Mouse (Mus musculus): ENCODE results near the gene Tex9. TPM values are rescaled to one million over a fixed set of nuclear protein-coding genes. Genes with fewer than 3 reads are reported as not detected.

Gene Tex9
- polyA plus RNA-seq, 1 experiment from 2014 or later = 7.7 TPM

- ATAC-seq = peak; percentile 46; the same call in 1 of the 2 replicates
- no peak overlapping the region for H3K4me3 ChIP-seq (ENCODE audit: low read depth, low read length)
- H3K9me3 ChIP-seq (ENCODE audit: control insufficient read depth) = no peaks in the 10 kb centered on the region
- no peak overlapping the region for H3K4me2 ChIP-seq (replicated peaks; ENCODE audit: low read depth)
- no peak overlapping the region for H3K9ac ChIP-seq (ENCODE audit: low read depth, low read length)
- H3K27me3 ChIP-seq (replicated peaks; ENCODE audit: control insufficient read depth, insufficient read depth, low read length) = no peaks in the 10 kb centered on the region
- H3K36me3 ChIP-seq (ENCODE audit: control insufficient read depth, insufficient read depth) = no peaks in the 10 kb centered on the region; the same call in 1 of the 2 replicates
- TF ChIP-seq CTCF (IDR thresholded peaks at IDR 0.05; ENCODE audit: low read depth) = no peak
- WGBS = 63% methylated on average over 1 of the region's 1 CpGs
- no peak overlapping the region for H3K27ac ChIP-seq (ENCODE audit: low read depth, low read length)
- 0 out of 2 replicates have a peak, but pooled peaks cover 3% of the 10 kb centered on the region for H3K4me1 ChIP-seq (replicated peaks; ENCODE audit: control insufficient read depth, insufficient read depth, low read length)
Measured at GRCm38 (mm10) chr9:72450363-72450762, 41.6 kb downstream of the Tex9 start.

DNA sequence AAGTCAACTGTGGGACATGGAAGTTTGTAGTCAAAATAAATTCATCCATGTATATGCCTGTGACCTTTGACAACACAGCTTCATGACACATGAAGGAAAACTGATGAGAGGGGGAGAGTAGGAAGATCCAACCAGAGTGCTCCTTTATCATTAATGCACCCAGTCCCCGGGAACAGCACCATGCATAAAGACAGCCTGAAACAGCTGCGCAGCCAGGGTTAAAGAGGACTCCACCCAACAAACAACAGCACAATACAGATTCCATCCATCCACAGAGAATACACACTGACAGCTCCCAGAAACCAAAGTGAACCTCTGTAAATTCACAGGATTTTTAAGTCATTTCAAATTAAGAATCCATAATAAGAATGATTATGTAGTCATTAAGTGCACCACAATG, 42.2 kb downstream of the Tex9 start:
- peak overlapping the region; percentile 58 for H3K4me2 ChIP-seq (replicated peaks; ENCODE audit: low read depth)
- no peaks in the 10 kb centered on the region; the same call in 1 of the 2 replicates for H3K36me3 ChIP-seq (ENCODE audit: control insufficient read depth, insufficient read depth)
- 0 out of 2 replicates have a peak, but pooled peaks cover 3% of the 10 kb centered on the region for H3K4me1 ChIP-seq (replicated peaks; ENCODE audit: control insufficient read depth, insufficient read depth, low read length)
- H3K9me3 ChIP-seq (ENCODE audit: control insufficient read depth) = no peaks in the 10 kb centered on the region
- TF ChIP-seq CTCF (IDR thresholded peaks at IDR 0.05; ENCODE audit: low read depth) = no peak
- no peaks in the 10 kb centered on the region for H3K27me3 ChIP-seq (replicated peaks; ENCODE audit: control insufficient read depth, insufficient read depth, low read length)
- no peak for ATAC-seq
- WGBS = 72% methylated on average over 2 of the region's 2 CpGs
- H3K27ac ChIP-seq (ENCODE audit: low read depth, low read length) = no peak overlapping the region
- no peak overlapping the region for H3K9ac ChIP-seq (ENCODE audit: low read depth, low read length)
- H3K4me3 ChIP-seq (ENCODE audit: low read depth, low read length) = peak overlapping the region; percentile 40

DNA sequence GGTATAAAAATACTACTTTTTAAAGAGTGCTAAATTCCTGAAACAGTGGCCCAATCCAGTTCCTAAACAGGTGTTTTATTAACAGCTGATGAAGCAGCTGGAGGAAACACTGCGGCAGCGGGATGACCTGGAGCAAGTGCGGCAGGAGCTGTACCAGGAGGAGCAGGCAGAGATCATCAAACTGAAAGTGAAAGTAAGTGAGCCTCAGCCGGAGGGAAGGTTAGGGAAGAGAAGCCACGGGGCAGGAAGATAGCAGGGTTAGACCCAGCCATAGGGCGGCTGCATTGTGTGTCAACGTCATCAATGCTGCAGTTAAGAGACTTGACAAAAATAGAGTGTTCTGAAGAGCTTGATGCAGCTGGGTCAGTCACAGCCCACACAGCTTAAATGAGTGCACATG, 42.6 kb downstream of the Tex9 start:
- WGBS = 26% methylated on average over 7 of the region's 7 CpGs
- Histone ChIP-seq H3K4me3 (ENCODE audit: low read depth, low read length) (peak overlapping the region; percentile 40), H3K36me3 (ENCODE audit: control insufficient read depth, insufficient read depth) (no peaks in the 10 kb centered on the region; the same call in 1 of the 2 replicates), H3K9me3 (ENCODE audit: control insufficient read depth) (no peaks in the 10 kb centered on the region), H3K27me3 (replicated peaks; ENCODE audit: control insufficient read depth, insufficient read depth, low read length) (no peaks in the 10 kb centered on the region), H3K4me1 (replicated peaks; ENCODE audit: control insufficient read depth, insufficient read depth, low read length) (0 out of 2 replicates have a peak, but pooled peaks cover 3% of the 10 kb centered on the region), H3K4me2 (replicated peaks; ENCODE audit: low read depth) (peak overlapping the region; percentile 58), H3K9ac (ENCODE audit: low read depth, low read length) (no peak overlapping the region), H3K27ac (ENCODE audit: low read depth, low read length) (0 out of 2 replicates have a peak overlapping the region, but pooled peaks have one; percentile 41)
- peak; percentile 76 for ATAC-seq
- TF ChIP-seq CTCF (IDR thresholded peaks at IDR 0.05; ENCODE audit: low read depth) = 0 out of 2 replicates have a peak, but pooled peaks have one; percentile 2

- Histone ChIP-seq H3K4me1 (replicated peaks; ENCODE audit: control insufficient read depth, insufficient read depth, low read length) (0 out of 2 replicates have a peak, but pooled peaks cover 3% of the 10 kb centered on the region), H3K4me3 (ENCODE audit: low read depth, low read length) (no peak overlapping the region), H3K27me3 (replicated peaks; ENCODE audit: control insufficient read depth, insufficient read depth, low read length) (no peaks in the 10 kb centered on the region), H3K9me3 (ENCODE audit: control insufficient read depth) (no peaks in the 10 kb centered on the region), H3K4me2 (replicated peaks; ENCODE audit: low read depth) (no peak overlapping the region), H3K36me3 (ENCODE audit: control insufficient read depth, insufficient read depth) (no peaks in the 10 kb centered on the region; the same call in 1 of the 2 replicates), H3K27ac (ENCODE audit: low read depth, low read length) (no peak overlapping the region), H3K9ac (ENCODE audit: low read depth, low read length) (no peak overlapping the region)
- no peak for ATAC-seq
- WGBS = 50% methylated on average over 8 of the region's 8 CpGs
- peak; percentile 77 for TF ChIP-seq CTCF (IDR thresholded peaks at IDR 0.05; ENCODE audit: low read depth)
Measured at GRCm38 (mm10) chr9:72448026-72448425, 44.0 kb downstream of the Tex9 start.

DNA sequence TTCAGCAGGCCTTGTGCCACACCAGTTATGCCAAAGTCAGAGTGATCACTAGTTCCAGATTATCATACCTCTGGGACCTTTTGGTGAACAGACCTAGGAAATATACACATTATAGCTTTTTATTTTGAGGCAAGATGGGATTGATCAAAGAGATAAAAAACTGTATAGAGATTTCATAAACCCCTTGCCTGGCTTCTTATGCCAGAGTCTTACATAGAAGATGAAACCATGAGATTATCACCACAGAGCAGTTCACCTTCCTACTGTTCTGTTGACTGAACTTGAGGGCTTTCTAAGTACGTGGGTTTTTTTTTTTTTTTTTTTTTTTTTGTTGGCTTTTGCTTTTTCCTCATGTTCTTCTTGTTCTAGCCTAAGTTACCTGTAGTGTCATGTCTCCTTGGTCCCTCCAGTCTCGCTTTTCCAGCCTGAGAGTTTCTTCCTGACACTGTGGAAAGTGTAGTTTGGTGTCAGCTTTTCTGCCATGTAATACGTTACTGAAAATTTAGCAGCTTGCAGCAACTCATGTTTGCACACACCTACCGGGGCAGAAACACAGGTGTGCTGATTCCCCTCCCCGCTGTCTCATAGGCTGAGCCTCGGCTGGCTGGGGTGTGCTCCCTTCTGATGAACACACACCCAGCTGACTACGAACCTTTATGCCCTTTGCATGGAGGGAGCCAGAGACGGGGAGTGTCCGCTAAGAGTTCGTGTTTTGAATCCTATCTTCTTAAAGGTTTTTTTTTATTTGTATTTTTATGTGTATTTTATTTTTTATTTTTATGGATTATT, 49.9 kb downstream of the Tex9 start:
- ATAC-seq = no peak
- TF ChIP-seq CTCF (IDR thresholded peaks at IDR 0.05; ENCODE audit: low read depth) = no peak

More for the DNA sequence above, 49.9 kb downstream of the Tex9 start:
- no peak overlapping the region for H3K4me2 ChIP-seq (replicated peaks; ENCODE audit: low read depth)
- no peak overlapping the region for H3K27ac ChIP-seq (ENCODE audit: low read depth, low read length)
- no peaks in the 10 kb centered on the region for H3K4me1 ChIP-seq (replicated peaks; ENCODE audit: control insufficient read depth, insufficient read depth, low read length)
- H3K27me3 ChIP-seq (replicated peaks; ENCODE audit: control insufficient read depth, insufficient read depth, low read length) = no peaks in the 10 kb centered on the region
- no peaks in the 10 kb centered on the region; the same call in 1 of the 2 replicates for H3K36me3 ChIP-seq (ENCODE audit: control insufficient read depth, insufficient read depth)
- no peaks in the 10 kb centered on the region for H3K9me3 ChIP-seq (ENCODE audit: control insufficient read depth)
- H3K9ac ChIP-seq (ENCODE audit: low read depth, low read length) = no peak overlapping the region
- H3K4me3 ChIP-seq (ENCODE audit: low read depth, low read length) = no peak overlapping the region
- WGBS = 64% methylated on average over 10 of the region's 10 CpGs

All from intestine, postnatal 0 days (tissue).